Mouse (Mus musculus): ENCODE results near the gene Spindoc. TPM values are rescaled to one million over a fixed set of nuclear protein-coding genes. Genes with fewer than 3 reads are reported as not detected.

Gene Spindoc
- polyA plus RNA-seq, 1 experiment from 2014 or later: 34.6 TPM

DNA sequence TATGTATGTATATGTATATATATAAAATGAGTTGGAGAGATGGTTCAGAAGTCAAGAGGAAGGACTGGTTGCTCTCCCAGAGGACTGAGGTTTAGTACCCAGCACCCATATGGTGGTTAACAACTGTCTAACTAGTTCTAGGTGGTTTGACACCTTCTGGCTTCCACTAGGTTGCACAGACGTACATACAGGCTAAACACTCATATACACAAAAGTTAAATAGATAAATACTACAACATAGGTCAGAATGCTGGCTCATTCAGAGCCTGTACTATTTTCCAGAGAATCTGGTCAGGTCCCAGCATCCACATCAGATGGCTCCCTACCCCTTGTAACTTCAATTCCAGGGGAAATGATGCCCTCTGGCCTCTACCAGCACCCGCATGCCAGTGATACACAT lies 40.1 kb downstream of the Spindoc start:
- Histone ChIP-seq H3K27me3 (ENCODE audit: control insufficient read depth, insufficient read depth, low read length) (no peaks in the 10 kb centered on the region), H3K9ac (ENCODE audit: low read depth, low read length) (no peak overlapping the region), H3K27ac (ENCODE audit: low read depth, low read length) (no peak overlapping the region), H3K4me2 (replicated peaks; ENCODE audit: low read depth, low read length) (no peak overlapping the region), H3K9me3 (ENCODE audit: control insufficient read depth, low read length) (no peaks in the 10 kb centered on the region), H3K4me3 (ENCODE audit: low read depth, low read length) (no peak overlapping the region), H3K36me3 (ENCODE audit: control insufficient read depth, insufficient read depth, low read length) (no peaks in the 10 kb centered on the region), H3K4me1 (replicated peaks; ENCODE audit: control insufficient read depth, insufficient read depth, low read length) (peaks cover 11% of the 10 kb centered on the region)
- ATAC-seq (ENCODE audit: low FRiP score): no peak
- DNase-seq (ENCODE audit: low spot score): no peak
- WGBS: 87% methylated on average over 2 of the region's 2 CpGs

DNA sequence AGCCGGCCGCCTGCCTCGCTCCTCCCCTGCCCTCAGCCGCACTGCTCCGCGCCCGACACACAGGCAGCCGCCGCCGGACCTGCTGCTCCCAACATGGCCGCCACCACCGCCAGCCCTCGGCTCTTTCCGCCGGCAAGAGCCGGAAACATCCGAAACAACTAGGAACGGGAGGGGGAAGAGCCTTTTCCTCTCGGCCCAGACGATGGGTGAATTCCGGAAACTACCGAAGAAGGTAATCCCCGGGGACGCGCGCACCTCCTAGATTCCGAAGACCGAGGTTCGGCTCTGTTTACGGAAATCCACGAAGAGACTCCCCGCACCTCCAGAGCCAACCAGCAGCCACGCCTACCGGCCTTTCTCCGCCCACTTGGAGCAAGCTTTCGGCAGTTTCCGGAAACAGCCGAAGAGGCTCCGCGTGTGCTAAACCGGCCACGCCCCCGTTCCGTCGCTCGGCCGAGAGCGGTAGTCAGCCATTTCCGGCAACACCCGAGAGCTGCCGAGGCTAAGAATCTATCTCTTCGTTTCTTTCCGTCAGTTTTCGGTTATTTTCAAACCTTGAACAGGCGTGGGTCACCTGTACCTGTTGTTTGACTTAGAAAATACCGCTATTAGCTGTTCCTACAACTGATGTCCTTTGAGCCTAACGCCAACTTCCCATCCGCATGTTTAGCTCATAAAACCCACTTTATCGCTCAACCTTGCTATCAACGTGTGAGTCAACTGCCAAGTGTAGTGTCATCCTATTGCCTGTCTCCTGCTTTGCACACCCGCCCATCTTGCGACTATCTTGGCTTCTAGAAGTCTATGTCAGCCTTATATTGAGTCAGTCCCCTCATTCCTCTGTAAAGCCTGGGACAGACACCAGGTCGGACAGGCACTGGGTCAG lies 41.0 kb downstream of the Spindoc start, which contains the start of gene Mark2:
TSS of gene Mark2 (minus strand) at position 349 of the 886 bp plus-strand sequence.
- Histone ChIP-seq H3K27me3 (ENCODE audit: control insufficient read depth, insufficient read depth, low read length) (no peaks in the 10 kb centered on the region), H3K27ac (ENCODE audit: low read depth, low read length) (peak within 1 kb of the TSS; percentile 77), H3K9me3 (ENCODE audit: control insufficient read depth, low read length) (no peaks in the 10 kb centered on the region), H3K36me3 (ENCODE audit: control insufficient read depth, insufficient read depth, low read length) (no peaks in the 10 kb centered on the region), H3K4me3 (ENCODE audit: low read depth, low read length) (peak within 1 kb of the TSS; percentile 63), H3K4me2 (replicated peaks; ENCODE audit: low read depth, low read length) (peak within 1 kb of the TSS; percentile 78), H3K9ac (ENCODE audit: low read depth, low read length) (peak within 1 kb of the TSS; percentile 82), H3K4me1 (replicated peaks; ENCODE audit: control insufficient read depth, insufficient read depth, low read length) (peaks cover 11% of the 10 kb centered on the region)
- WGBS: 2% methylated on average over 61 of the region's 63 CpGs
- ATAC-seq (ENCODE audit: low FRiP score): peak; percentile 94
- DNase-seq (ENCODE audit: low spot score): peak; percentile 100

DNA sequence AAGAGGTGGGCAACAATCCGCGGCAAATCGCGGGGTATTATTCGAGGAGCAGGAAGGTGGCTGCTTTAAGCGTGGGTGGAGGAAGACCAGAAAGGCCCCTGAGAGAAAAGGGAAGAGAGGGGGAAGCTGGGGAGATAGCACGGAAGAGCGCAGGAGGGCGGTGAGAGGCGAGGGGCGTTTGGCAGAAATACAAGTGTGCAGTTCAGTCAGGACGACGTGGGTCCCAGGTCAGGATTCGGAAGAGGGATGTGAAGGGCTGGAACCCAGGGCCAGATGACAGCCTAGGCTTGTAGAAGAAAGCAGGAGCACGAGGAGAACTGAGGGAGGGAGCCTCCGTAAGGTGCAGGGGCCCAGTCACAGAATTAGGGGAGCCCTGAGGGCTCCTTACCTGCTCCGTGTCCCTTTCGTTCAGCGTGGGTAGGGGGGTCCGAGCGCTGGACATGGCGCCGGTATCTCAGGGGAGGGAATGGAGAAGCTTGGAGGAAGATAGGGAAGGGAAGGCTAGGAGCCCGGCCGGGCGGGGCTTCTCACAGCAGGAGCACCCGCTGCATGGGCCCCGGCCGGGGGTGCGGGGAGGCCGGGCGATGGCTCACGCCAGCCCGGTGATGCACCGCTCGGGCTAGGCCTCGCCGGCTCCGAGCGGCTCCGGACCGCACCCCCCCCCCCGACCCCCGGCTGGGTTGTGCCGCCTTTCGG lies 41.9 kb downstream of the Spindoc start:
- H3K9ac ChIP-seq (ENCODE audit: low read depth, low read length): peak overlapping the region; percentile 82
- no peaks in the 10 kb centered on the region for H3K36me3 ChIP-seq (ENCODE audit: control insufficient read depth, insufficient read depth, low read length)
- ATAC-seq (ENCODE audit: low FRiP score) (peak; percentile 89), DNase-seq (ENCODE audit: low spot score) (no peak)
- H3K27me3 ChIP-seq (ENCODE audit: control insufficient read depth, insufficient read depth, low read length): no peaks in the 10 kb centered on the region
- H3K4me2 ChIP-seq (replicated peaks; ENCODE audit: low read depth, low read length): peak overlapping the region; percentile 78
- H3K9me3 ChIP-seq (ENCODE audit: control insufficient read depth, low read length): no peaks in the 10 kb centered on the region
- peak overlapping the region; percentile 77 for H3K27ac ChIP-seq (ENCODE audit: low read depth, low read length)
- H3K4me3 ChIP-seq (ENCODE audit: low read depth, low read length): peak overlapping the region; percentile 63
- 2% methylated on average over 32 of the region's 46 CpGs for WGBS
- H3K4me1 ChIP-seq (replicated peaks; ENCODE audit: control insufficient read depth, insufficient read depth, low read length): peaks cover 11% of the 10 kb centered on the region

DNA sequence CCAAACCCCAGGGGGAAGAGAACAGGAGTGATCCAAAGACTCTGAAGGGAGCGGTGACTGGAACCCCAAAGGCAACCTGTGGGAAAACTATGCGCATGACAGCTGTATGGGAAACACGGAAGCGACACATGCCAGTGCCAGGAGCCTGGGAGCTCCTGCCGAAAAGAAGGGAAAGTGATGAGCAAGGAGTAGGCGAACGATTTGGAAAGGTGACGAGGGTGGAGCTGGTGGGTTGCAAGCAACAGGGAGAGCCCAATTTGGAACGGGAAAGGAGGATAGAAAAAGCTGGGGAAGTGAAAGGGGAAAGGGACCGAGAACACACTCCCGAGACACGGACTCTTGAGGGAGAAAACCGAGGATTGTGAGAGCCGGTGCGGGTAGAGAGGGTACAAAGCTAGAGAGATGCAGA lies 42.4 kb downstream of the Spindoc start:
- Histone ChIP-seq H3K36me3 (ENCODE audit: control insufficient read depth, insufficient read depth, low read length) (no peaks in the 10 kb centered on the region), H3K9ac (ENCODE audit: low read depth, low read length) (peak overlapping the region; percentile 82), H3K4me1 (replicated peaks; ENCODE audit: control insufficient read depth, insufficient read depth, low read length) (peaks cover 11% of the 10 kb centered on the region), H3K4me3 (ENCODE audit: low read depth, low read length) (peak overlapping the region; percentile 63), H3K27ac (ENCODE audit: low read depth, low read length) (0 out of 2 replicates have a peak overlapping the region, but pooled peaks have one; percentile 77), H3K27me3 (ENCODE audit: control insufficient read depth, insufficient read depth, low read length) (no peaks in the 10 kb centered on the region), H3K9me3 (ENCODE audit: control insufficient read depth, low read length) (no peaks in the 10 kb centered on the region), H3K4me2 (replicated peaks; ENCODE audit: low read depth, low read length) (peak overlapping the region; percentile 78)
- DNase-seq (ENCODE audit: low spot score) (peak; percentile 33), ATAC-seq (ENCODE audit: low FRiP score) (no peak)
- WGBS: 3% methylated on average over 15 of the region's 15 CpGs

DNA sequence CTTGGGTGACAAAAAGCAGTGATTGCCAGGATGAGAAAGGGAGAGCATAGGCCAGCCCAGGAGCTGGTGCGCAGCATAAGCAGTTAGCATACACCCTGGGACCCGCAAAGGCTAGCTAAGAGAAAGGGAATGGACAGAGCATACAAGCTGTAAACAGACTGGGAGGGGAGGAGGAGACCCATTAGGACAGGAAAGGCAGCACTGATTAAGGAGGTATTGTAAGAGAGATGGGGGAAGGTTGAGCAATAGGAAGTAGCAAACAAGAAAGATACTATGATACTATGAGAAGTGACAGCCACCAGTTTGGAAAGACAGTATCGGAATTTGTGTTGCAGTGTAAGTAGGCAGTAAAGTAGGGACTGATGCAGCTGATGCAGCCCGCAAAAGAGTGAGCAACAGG lies 42.9 kb downstream of the Spindoc start:
- 59% methylated on average over 4 of the region's 4 CpGs for WGBS

DNA sequence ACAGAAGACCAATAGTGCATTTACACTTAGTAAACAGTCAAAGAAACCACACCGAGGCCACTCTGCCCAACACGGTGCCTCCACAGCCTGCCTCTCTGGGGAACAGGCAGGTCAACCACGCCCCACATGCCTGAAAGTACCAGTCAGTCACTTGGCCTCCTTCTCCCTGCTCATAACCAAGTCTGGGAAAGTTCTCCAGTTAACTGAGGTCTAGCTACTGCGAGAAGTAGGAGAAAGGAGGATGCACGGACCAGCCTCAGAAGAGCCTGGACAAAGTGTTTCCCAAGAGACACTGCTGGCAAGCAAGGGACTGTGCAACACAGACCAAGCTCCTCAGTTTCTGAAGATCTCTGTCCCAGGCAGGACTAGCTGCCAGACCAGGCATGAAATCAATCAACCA lies 43.8 kb downstream of the Spindoc start:
- no peaks in the 10 kb centered on the region for H3K9me3 ChIP-seq (ENCODE audit: control insufficient read depth, low read length)
- no peaks in the 10 kb centered on the region for H3K27me3 ChIP-seq (ENCODE audit: control insufficient read depth, insufficient read depth, low read length)
- peak overlapping the region; percentile 8; the same call in 1 of the 2 replicates for H3K9ac ChIP-seq (ENCODE audit: low read depth, low read length)
- WGBS: 69% methylated on average over 5 of the region's 5 CpGs
- H3K36me3 ChIP-seq (ENCODE audit: control insufficient read depth, insufficient read depth, low read length): no peaks in the 10 kb centered on the region
- H3K27ac ChIP-seq (ENCODE audit: low read depth, low read length): no peak overlapping the region
- peaks cover 11% of the 10 kb centered on the region for H3K4me1 ChIP-seq (replicated peaks; ENCODE audit: control insufficient read depth, insufficient read depth, low read length)
- H3K4me3 ChIP-seq (ENCODE audit: low read depth, low read length): 0 out of 2 replicates have a peak overlapping the region, but pooled peaks have one; percentile 1
- ATAC-seq (ENCODE audit: low FRiP score) (no peak), DNase-seq (ENCODE audit: low spot score) (no peak)
- H3K4me2 ChIP-seq (replicated peaks; ENCODE audit: low read depth, low read length): peak overlapping the region; percentile 78; the same call in 1 of the 2 replicates

More for the DNA sequence above, 42.9 kb downstream of the Spindoc start:
- H3K27ac ChIP-seq (ENCODE audit: low read depth, low read length): no peak overlapping the region
- peak overlapping the region; percentile 82 for H3K9ac ChIP-seq (ENCODE audit: low read depth, low read length)
- H3K4me1 ChIP-seq (replicated peaks; ENCODE audit: control insufficient read depth, insufficient read depth, low read length): peaks cover 11% of the 10 kb centered on the region
- DNase-seq (ENCODE audit: low spot score): no peak
- H3K36me3 ChIP-seq (ENCODE audit: control insufficient read depth, insufficient read depth, low read length): no peaks in the 10 kb centered on the region
- no peaks in the 10 kb centered on the region for H3K9me3 ChIP-seq (ENCODE audit: control insufficient read depth, low read length)
- H3K27me3 ChIP-seq (ENCODE audit: control insufficient read depth, insufficient read depth, low read length): no peaks in the 10 kb centered on the region
- H3K4me2 ChIP-seq (replicated peaks; ENCODE audit: low read depth, low read length): peak overlapping the region; percentile 78
- peak overlapping the region; percentile 63 for H3K4me3 ChIP-seq (ENCODE audit: low read depth, low read length)
- ATAC-seq (ENCODE audit: low FRiP score): no peak

DNA sequence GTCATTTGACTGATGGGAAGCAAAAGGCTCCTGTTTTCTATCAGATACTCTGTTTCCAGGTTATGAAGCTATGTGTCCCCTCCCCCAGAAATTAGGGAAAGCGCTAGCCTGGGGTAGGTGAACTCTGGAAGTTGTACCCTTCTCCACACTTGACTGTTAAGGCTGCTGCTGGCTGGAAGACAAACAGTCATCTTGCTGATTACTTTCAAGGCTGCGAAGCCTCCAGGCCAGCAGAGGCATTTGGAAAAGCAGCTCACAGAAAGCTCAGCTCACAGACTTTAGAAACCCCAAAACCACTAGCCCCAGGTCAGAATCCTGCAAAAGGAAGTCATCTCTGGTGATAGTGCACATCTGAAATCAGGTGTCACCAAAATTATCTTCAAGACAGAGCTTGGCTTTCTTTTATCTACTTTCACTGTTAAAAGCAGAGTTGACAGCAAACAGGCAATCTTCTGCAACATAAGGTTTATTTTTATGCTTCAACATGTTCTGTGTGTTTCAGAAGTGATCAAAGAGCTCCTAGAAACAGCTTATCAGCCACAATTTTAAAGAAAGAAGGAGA lies 44.9 kb downstream of the Spindoc start:
- no peak overlapping the region for H3K9ac ChIP-seq (ENCODE audit: low read depth, low read length)

DNA sequence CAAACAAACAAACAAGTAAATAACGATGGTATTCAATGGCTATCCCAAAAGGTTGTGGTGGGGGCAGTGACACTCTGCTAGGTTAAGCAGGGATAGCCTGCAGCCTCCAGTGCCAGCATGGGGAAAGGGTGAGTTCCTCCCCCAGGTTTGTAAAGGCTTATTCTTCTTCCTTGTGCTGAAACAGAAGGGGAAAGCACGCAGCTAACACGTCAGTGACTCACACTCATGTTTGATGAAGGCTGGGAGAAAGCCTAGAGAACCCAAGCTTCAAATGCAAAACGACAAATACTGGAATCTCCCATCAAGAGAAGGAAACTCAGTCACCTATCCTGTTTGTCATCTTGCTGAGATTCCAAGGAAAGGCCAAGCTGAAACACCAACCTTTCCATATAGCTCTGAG lies 47.1 kb downstream of the Spindoc start:
- Histone ChIP-seq H3K9ac (ENCODE audit: low read depth, low read length) (no peak overlapping the region), H3K36me3 (ENCODE audit: control insufficient read depth, insufficient read depth, low read length) (no peaks in the 10 kb centered on the region), H3K9me3 (ENCODE audit: control insufficient read depth, low read length) (no peaks in the 10 kb centered on the region), H3K4me2 (replicated peaks; ENCODE audit: low read depth, low read length) (no peak overlapping the region), H3K4me3 (ENCODE audit: low read depth, low read length) (no peak overlapping the region), H3K4me1 (replicated peaks; ENCODE audit: control insufficient read depth, insufficient read depth, low read length) (peaks cover 11% of the 10 kb centered on the region), H3K27ac (ENCODE audit: low read depth, low read length) (no peak overlapping the region), H3K27me3 (ENCODE audit: control insufficient read depth, insufficient read depth, low read length) (no peaks in the 10 kb centered on the region)
- WGBS: 82% methylated on average over 4 of the region's 4 CpGs
- ATAC-seq (ENCODE audit: low FRiP score): no peak
- DNase-seq (ENCODE audit: low spot score): no peak

More for the DNA sequence above, 44.9 kb downstream of the Spindoc start:
- 92% methylated on average over 2 of the region's 2 CpGs for WGBS
- DNase-seq (ENCODE audit: low spot score): no peak
- Histone ChIP-seq H3K4me2 (replicated peaks; ENCODE audit: low read depth, low read length) (no peak overlapping the region), H3K36me3 (ENCODE audit: control insufficient read depth, insufficient read depth, low read length) (no peaks in the 10 kb centered on the region), H3K27me3 (ENCODE audit: control insufficient read depth, insufficient read depth, low read length) (no peaks in the 10 kb centered on the region), H3K4me1 (replicated peaks; ENCODE audit: control insufficient read depth, insufficient read depth, low read length) (peaks cover 11% of the 10 kb centered on the region), H3K4me3 (ENCODE audit: low read depth, low read length) (no peak overlapping the region), H3K27ac (ENCODE audit: low read depth, low read length) (no peak overlapping the region), H3K9me3 (ENCODE audit: control insufficient read depth, low read length) (no peaks in the 10 kb centered on the region)
- ATAC-seq (ENCODE audit: low FRiP score): no peak
